11 mouse cellular contexts compared by ENCODE assay signal in genomic region chr11:118742762-118743161, GRCm38 (mm10).
DNase-seq lines count a peak whose midpoint lies in the region; ATAC-seq and TF ChIP-seq lines count a peak whose summit lies in the region.
"Had no signal": no experiment of that assay in that cellular context is flagged by ENCODE, and none has a peak within 500 bp of the region (broad histone marks: within the 10 kb centered on the region; RNA-seq: fewer than 3 reads in every experiment).

No protein-coding gene starts in this region.

- H3K27me3 ChIP-seq in liver, adult 2 months (ENCODE audit: control insufficient read depth, insufficient read depth, low read length): no peaks in the 10 kb centered on the region
- peaks cover 27% of the 10 kb centered on the region for H3K27me3 ChIP-seq in liver, embryonic 11.5 days (replicated peaks; ENCODE audit: control insufficient read depth, insufficient read depth, low read length)
- H3K27me3 ChIP-seq in embryonic facial prominence, embryonic 10.5 days (replicated peaks; ENCODE audit: low read depth, poor library complexity, severe bottlenecking): peaks cover 63% of the 10 kb centered on the region

- DNase-seq in cerebellum, adult 18-20 months: peak; percentile 67 to 79
- no peak for DNase-seq in cerebellum, adult 11 months
- DNase-seq in liver, adult 2 months (ENCODE audit: extremely low read depth, low read depth, low spot score): peak; percentile 21
- DNase-seq in liver, embryonic 11.5 days (ENCODE audit: low spot score): no peak
- peak; percentile 73 for DNase-seq in ZHBTc4 (ENCODE audit: low read depth, low spot score)
- peak; percentile 42 for DNase-seq in embryonic facial prominence, embryonic 10.5 days (ENCODE audit: low spot score)
- DNase-seq in lung, postnatal 10 days: peak; percentile 60
- DNase-seq in left cerebral cortex, adult 9 months (ENCODE audit: low spot score in 2 of 2): no peak

- no peaks in the 10 kb centered on the region for H3K36me3 ChIP-seq in liver, adult 2 months (ENCODE audit: control insufficient read depth, insufficient read depth, low read length)
- H3K36me3 ChIP-seq in liver, embryonic 11.5 days (ENCODE audit: control insufficient read depth, insufficient read depth, low read length): no peaks in the 10 kb centered on the region
- H3K36me3 ChIP-seq in embryonic facial prominence, embryonic 10.5 days (replicated peaks): no peaks in the 10 kb centered on the region
- H3K36me3 ChIP-seq: G1E; heart, embryonic 13.5 days had no signal

- TF ChIP-seq POLR2A in liver, adult 2 months (IDR thresholded peaks at IDR 0.05; ENCODE audit: extremely low read depth, insufficient read depth, low read length): no peak

- H3K9me3 ChIP-seq in liver, embryonic 11.5 days (ENCODE audit: control insufficient read depth, low read length): no peaks in the 10 kb centered on the region
- H3K9me3 ChIP-seq in embryonic facial prominence, embryonic 10.5 days: no peaks in the 10 kb centered on the region
- H3K9me3 ChIP-seq: heart, embryonic 13.5 days; megakaryocyte, embryonic 14.5 days had no signal

- no peak overlapping the region for H3K4me3 ChIP-seq in liver, adult 2 months (ENCODE audit: insufficient read depth, low read depth, low read length)
- no peak overlapping the region for H3K4me3 ChIP-seq in liver, embryonic 11.5 days (ENCODE audit: low read depth, low read length)
- H3K4me3 ChIP-seq in embryonic facial prominence, embryonic 10.5 days: no peak overlapping the region
- H3K4me3 ChIP-seq: heart, embryonic 13.5 days; megakaryocyte, embryonic 14.5 days had no signal

- peak; percentile 71 for TF ChIP-seq CTCF in liver, adult 2 months (IDR thresholded peaks at IDR 0.05; ENCODE audit: low read depth, low read length)

- H3K4me2 ChIP-seq in liver, embryonic 11.5 days: no peak overlapping the region
- H3K4me2 ChIP-seq: heart, embryonic 13.5 days had no signal

- no peak overlapping the region for H3K9ac ChIP-seq in liver, adult 2 months (ENCODE audit: low read depth, low read length)
- H3K9ac ChIP-seq in liver, embryonic 11.5 days (ENCODE audit: low read depth, low read length): no peak overlapping the region
- H3K9ac ChIP-seq: heart, embryonic 13.5 days had no signal

- H3K27ac ChIP-seq in liver, adult 2 months (replicated peaks; ENCODE audit: insufficient read depth, low read depth, low read length): no peak overlapping the region
- H3K27ac ChIP-seq in liver, embryonic 11.5 days (ENCODE audit: low read depth, low read length): no peak overlapping the region
- H3K27ac ChIP-seq in embryonic facial prominence, embryonic 10.5 days (replicated peaks): no peak overlapping the region
- H3K27ac ChIP-seq: heart, embryonic 13.5 days had no signal

- ATAC-seq in liver, embryonic 11.5 days (replicated peaks; ENCODE audit: low FRiP score): no peak

- H3K79me2 ChIP-seq in liver, adult 2 months (ENCODE audit: control insufficient read depth, insufficient read depth, low read length): no peaks in the 10 kb centered on the region

- H3K4me1 ChIP-seq in liver, adult 2 months (ENCODE audit: control insufficient read depth, insufficient read depth, low read length): no peaks in the 10 kb centered on the region
- no peaks in the 10 kb centered on the region for H3K4me1 ChIP-seq in liver, embryonic 11.5 days (replicated peaks; ENCODE audit: control insufficient read depth, insufficient read depth, low read length)
- H3K4me1 ChIP-seq in embryonic facial prominence, embryonic 10.5 days: peaks cover 45% of the 10 kb centered on the region

- 10% methylated on average over 3 of the region's 3 CpGs for WGBS in liver, adult 2 months
- WGBS in liver, embryonic 11.5 days: 24% methylated on average over 3 of the region's 3 CpGs
- WGBS in embryonic facial prominence, embryonic 10.5 days: 21% methylated on average over 3 of the region's 3 CpGs

Comparison
In these comparisons a context has a peak if more than half of its experiments do, and no peak if none do; other contexts are left out.
1. DNase-seq: peak in cerebellum, adult 18-20 months (2 of 2), liver, adult 2 months (single experiment), ZHBTc4 (single experiment), embryonic facial prominence, embryonic 10.5 days (single experiment) and lung, postnatal 10 days (single experiment); none in cerebellum, adult 11 months (single experiment), liver, embryonic 11.5 days (single experiment) and left cerebral cortex, adult 9 months (0 of 2).